Mouse (Mus musculus) adrenal gland, postnatal 10 days (tissue): ENCODE data around the gene Ccdc182. TPM values are rescaled to one million over a fixed set of nuclear protein-coding genes. Genes with fewer than 3 reads are reported as not detected.
A peak's percentile ranks its signal among the peaks of the same experiment; 100 is the strongest.

Experiments
- DNase-seq: peaks from one replicate; pipeline ENCODE4 v3.0.0; 2021; ENCODE audit warnings: mixed read lengths
- total RNA-seq, 2 experiments: library from RNA; stranded (reverse); gene quantifications; 2 replicates each; pipeline ENCODE4 v1.2.3; 2021

The Ccdc182 gene
- total RNA-seq, 2 experiments from 2014 or later: not detected

- no peak for DNase-seq
Observed at GRCm38 (mm10) chr11:88281428-88282119, 12.3 kb upstream of the Ccdc182 start.

GRCm38 (mm10) chr11:88282516-88282915 lies 11.3 kb upstream of the Ccdc182 start:
- no peak for DNase-seq

GRCm38 (mm10) chr11:88286019-88286418 lies 7.8 kb upstream of the Ccdc182 start:
- DNase-seq: peak; percentile 33

- DNase-seq: no peak
Observed at GRCm38 (mm10) chr11:88288400-88288799, 5.5 kb upstream of the Ccdc182 start.

- no peak for DNase-seq
Observed at GRCm38 (mm10) chr11:88288805-88289340, 5.0 kb upstream of the Ccdc182 start.

GRCm38 (mm10) chr11:88291245-88291644 lies 2.6 kb upstream of the Ccdc182 start:
- no peak for DNase-seq

GRCm38 (mm10) chr11:88291688-88292087 lies 2.2 kb upstream of the Ccdc182 start:
- peak; percentile 29 for DNase-seq

- no peak for DNase-seq
Observed at GRCm38 (mm10) chr11:88294394-88294710, 494 bp downstream of the Ccdc182 start.

- DNase-seq: no peak
Observed at GRCm38 (mm10) chr11:88295298-88295697, 1.4 kb downstream of the Ccdc182 start.

GRCm38 (mm10) chr11:88297526-88297925 lies 3.7 kb downstream of the Ccdc182 start:
- DNase-seq: no peak

GRCm38 (mm10) chr11:88299345-88299744 lies 5.5 kb downstream of the Ccdc182 start:
- DNase-seq: no peak

GRCm38 (mm10) chr11:88301619-88302018 lies 7.8 kb downstream of the Ccdc182 start:
- DNase-seq: peak; percentile 53

GRCm38 (mm10) chr11:88305759-88306158 lies 11.9 kb downstream of the Ccdc182 start:
- DNase-seq: no peak

GRCm38 (mm10) chr11:88307616-88308543 lies 14.0 kb downstream of the Ccdc182 start:
- no peak for DNase-seq

GRCm38 (mm10) chr11:88309059-88309700 lies 15.3 kb downstream of the Ccdc182 start:
- no peak for DNase-seq

GRCm38 (mm10) chr11:88310773-88311172 lies 16.9 kb downstream of the Ccdc182 start:
- no peak for DNase-seq

- DNase-seq: no peak
Observed at GRCm38 (mm10) chr11:88311606-88312005, 17.7 kb downstream of the Ccdc182 start.

GRCm38 (mm10) chr11:88313512-88313911 lies 19.7 kb downstream of the Ccdc182 start:
- DNase-seq: peak; percentile 49

GRCm38 (mm10) chr11:88314471-88314870 lies 20.6 kb downstream of the Ccdc182 start:
- DNase-seq: peak; percentile 39

- DNase-seq: no peak
Observed at GRCm38 (mm10) chr11:88315393-88315792, 21.5 kb downstream of the Ccdc182 start.

- peak; percentile 38 for DNase-seq
Observed at GRCm38 (mm10) chr11:88318850-88319249, 25.0 kb downstream of the Ccdc182 start.

- DNase-seq: no peak
Observed at GRCm38 (mm10) chr11:88327016-88327415, 33.2 kb downstream of the Ccdc182 start.
